Mouse (Mus musculus) right cerebral cortex, postnatal 4 days (tissue): ENCODE measurements around the gene Zfp423.

ENCODE experiments used
- DNase-seq: peaks from one replicate; pipeline ENCODE4 v3.0.0-alpha.2; 2022

Gene Zfp423

DNA sequence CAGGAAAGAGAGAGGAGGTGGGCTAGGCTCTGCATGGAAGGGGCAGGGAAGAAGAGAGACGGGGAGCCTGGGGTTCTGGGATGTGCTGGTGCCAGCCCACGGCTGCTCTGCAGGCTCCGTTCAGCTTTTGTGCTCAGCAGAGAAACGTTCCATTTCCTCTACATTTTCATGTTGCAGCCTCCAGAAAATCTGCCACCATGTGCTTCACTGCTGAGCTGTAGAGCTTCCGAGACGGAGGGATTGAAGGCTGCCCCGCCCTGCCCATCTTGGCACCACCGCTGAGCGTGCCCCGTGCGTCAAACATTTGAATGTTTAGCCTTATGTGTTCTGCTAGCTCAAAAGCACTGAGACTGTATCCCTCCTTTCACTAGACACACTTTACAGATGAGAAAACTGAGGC is 159.3 kb downstream of the Zfp423 start:
- no peak for DNase-seq

- no peak for DNase-seq
Measured at GRCm38 (mm10) chr8:87796234-87796633, 163.2 kb downstream of the Zfp423 start.

- no peak for DNase-seq
Measured at GRCm38 (mm10) chr8:87794639-87795038, 164.8 kb downstream of the Zfp423 start.

GRCm38 (mm10) chr8:87791103-87791502 is 168.3 kb downstream of the Zfp423 start:
- DNase-seq, result no peak

GRCm38 (mm10) chr8:87784641-87785439 is 174.6 kb downstream of the Zfp423 start:
- no peak for DNase-seq

DNA sequence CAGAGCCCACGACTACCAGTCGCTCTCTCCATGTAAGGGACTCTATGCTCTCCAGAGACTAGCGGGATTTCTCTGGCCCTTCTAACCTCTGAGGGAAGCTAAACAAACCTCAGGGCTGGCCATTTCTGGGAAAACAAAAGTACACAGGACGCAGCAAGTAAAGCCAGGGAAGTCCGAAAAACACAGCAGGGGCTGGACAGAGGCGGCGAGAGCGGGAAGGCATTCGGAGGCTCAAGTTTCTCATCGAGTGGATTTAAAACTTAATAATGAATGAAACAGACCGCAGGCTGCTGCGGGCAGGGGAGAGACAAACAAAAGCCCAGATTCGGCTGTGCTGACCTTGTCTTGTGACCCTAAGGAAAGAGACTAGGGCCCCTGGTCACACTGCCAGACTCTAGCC is 175.2 kb downstream of the Zfp423 start:
- DNase-seq, result no peak

- no peak for DNase-seq
Measured at GRCm38 (mm10) chr8:87783198-87783597, 176.2 kb downstream of the Zfp423 start.

DNA sequence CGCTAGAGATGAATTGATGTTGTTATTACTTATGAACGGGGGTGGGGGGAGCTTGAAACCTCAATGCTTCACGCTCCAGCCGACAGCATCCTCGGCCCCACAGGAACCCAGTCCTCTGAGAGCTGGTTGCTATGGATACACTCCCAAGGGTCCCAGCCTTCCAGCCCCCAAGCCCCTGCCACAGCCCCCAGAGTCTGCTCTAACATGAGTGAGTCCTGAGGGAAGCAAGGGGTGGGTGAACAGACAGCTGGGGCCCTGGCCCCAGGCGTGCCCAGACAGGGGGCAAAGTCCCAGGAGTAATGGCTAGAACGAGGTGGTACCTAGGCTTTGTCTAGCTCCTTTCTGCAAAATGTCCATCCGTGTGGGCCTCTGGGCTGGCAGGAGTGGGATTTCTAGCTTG is 181.8 kb downstream of the Zfp423 start:
- DNase-seq, result no peak

GRCm38 (mm10) chr8:87775889-87776288 is 183.5 kb downstream of the Zfp423 start:
- no peak for DNase-seq

DNA sequence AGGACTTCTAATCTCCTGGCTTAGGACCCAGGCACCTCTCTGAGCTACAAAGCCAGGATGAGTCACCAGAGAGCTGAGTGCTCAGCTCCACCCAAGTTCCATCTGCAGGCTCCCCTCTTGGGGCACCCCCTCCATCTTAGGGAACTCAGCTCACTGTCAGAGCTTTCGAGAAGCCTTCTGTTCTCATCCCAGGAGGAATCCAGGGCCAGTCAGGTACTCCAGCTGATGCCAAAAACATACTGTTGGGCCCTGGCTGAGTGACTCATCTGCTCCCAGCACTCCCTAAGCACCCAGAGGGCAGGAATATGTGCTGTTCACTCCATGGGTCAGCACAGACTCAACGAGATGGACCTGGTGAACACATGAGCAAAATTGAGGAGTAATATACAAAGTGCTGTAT is 184.4 kb downstream of the Zfp423 start:
- no peak for DNase-seq

- DNase-seq, result no peak
Measured at GRCm38 (mm10) chr8:87772894-87773502, 186.4 kb downstream of the Zfp423 start.

- DNase-seq, result no peak
Measured at GRCm38 (mm10) chr8:87767882-87768281, 191.5 kb downstream of the Zfp423 start.

GRCm38 (mm10) chr8:87765276-87765675 is 194.1 kb downstream of the Zfp423 start:
- DNase-seq, result no peak

DNA sequence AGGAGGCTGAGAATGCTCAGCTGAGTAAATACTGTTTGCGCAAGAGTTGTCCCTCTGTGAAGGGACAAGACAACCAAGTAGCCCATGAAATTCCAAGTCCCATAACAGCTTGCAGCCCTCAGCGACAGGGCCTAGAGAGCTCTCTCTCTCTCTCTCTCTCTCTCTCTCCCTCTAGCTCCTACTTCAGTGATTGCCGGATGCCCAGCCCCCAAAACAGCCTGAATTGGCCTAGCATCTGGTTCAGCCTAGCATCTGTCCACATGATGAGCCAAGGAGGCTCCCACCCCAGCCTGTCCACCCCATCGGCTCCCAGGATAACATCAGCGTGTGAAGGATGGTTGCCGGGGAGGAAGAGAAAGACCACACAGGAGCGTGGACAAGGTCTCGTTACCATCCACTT is 200.6 kb downstream of the Zfp423 start:
- no peak for DNase-seq

DNA sequence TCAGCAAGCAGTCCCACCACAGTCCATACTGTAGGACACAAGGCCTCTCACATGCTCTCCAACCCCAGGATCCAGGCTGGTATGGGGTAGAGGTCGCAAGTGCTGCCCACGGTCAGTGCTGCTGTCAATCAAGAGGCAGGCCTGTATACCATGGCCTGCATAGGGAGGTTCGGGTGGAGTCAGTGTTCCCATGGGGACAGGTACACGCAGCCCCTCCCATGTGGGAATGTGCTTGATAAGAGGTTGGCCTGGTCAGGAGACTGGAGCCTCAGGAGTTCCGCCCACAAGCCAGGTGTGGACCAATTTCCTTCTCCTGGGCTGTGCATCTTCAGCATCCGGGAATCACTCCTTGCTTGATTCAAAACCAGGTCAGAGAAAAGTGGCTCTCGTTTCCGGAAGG is 204.5 kb downstream of the Zfp423 start:
- no peak for DNase-seq

DNA sequence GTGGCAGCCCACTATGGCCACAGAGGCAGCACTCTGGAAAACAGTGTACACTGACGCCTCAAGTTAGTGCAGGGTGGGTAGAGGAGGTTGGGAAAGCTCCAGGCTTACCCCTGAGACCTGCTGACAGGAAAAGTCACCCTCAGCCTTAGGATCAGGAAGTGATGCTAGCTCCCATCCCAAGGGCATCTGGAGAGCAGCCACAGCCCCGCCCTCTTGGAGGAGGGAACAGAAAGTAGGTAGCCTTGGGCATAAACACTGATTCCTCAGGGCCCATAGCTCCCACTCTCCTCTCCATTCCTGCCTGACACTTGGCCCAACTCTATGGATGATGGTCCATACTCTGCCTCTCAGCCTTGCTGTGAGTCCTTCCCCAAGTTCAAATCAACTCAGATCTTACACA is 205.8 kb downstream of the Zfp423 start:
- DNase-seq, result no peak

GRCm38 (mm10) chr8:87753148-87753547 is 206.2 kb downstream of the Zfp423 start:
- DNase-seq, result no peak

GRCm38 (mm10) chr8:87752710-87753109 is 206.7 kb downstream of the Zfp423 start:
- no peak for DNase-seq

GRCm38 (mm10) chr8:87747582-87747981 is 211.8 kb downstream of the Zfp423 start:
- peak; percentile 47 for DNase-seq

- DNase-seq, result no peak
Measured at GRCm38 (mm10) chr8:87747142-87747541, 212.3 kb downstream of the Zfp423 start.

GRCm38 (mm10) chr8:87746072-87746471 is 213.3 kb downstream of the Zfp423 start:
- peak; percentile 28 for DNase-seq

DNA sequence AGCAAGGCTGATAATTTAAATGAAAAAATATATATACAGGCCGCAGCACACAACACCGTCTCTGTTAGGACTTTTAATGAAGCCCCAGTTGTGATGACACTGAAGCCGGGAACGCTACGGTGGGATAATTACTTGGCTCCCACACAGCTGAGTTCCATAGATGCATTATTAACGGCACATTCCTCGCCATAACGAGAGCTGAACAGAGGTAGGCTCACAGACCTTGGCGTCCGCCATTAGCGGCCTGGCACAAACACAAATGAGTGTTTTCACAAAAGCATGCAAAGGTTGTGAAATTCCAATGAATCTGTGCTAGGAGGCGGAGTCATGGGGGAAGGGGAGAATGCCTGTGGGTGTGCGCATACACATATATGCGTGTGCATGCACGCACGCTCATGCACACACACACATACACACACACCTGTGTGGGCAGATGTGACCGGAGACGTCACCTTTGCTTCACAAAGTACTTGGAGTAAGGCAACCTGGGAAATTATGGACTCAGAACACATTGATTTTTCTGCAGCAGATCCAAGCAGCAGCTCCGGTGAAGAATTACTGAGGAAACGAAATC is 214.2 kb downstream of the Zfp423 start:
- DNase-seq, result no peak

DNA sequence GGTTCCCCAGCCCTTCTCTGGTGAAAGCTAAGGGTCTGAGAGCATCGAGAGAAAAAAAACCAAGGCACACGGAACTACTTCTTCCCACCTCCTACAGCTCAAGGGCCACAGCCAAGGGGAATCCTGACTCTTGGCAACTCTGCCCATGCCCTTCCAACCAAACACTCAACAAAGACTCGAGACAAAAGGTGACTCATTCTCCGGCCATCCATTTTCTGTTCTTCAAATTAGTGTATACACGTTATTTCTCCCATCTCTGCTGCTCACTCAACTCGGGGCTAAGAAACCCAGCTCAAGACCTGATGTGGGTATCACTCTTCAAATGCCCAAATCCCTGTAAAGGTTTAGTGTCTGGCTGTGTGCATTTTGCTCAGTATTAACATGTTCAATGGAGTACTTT is 214.8 kb downstream of the Zfp423 start:
- no peak for DNase-seq

- DNase-seq, result no peak
Measured at GRCm38 (mm10) chr8:87742016-87742415, 217.4 kb downstream of the Zfp423 start.
